Mouse (Mus musculus) stomach, embryonic 16.5 days (tissue): Measurements from ENCODE around the gene Twist1. TPM values are rescaled to one million over a fixed set of nuclear protein-coding genes. Genes with fewer than 3 reads are reported as not detected.

Experiments used
- ATAC-seq: fragments of 200-750 bp; cut with Nextera tagmentation; 2 replicates; pipeline ENCODE4 v1.8.0; 2017; ENCODE audit warnings: moderate number of reproducible peaks, moderate TSS enrichment; ENCODE audit not compliant: insufficient read depth, low FRiP score
- H3K27ac ChIP-seq: fragments of 300-500 bp; sonication (generic); 2 replicates; pipeline ENCODE4 v1.5.1; 2014; ENCODE audit warnings: low read length
- H3K27me3 ChIP-seq: fragments of 300-500 bp; sonication (generic); 2 replicates; pipeline ENCODE4 v1.6.1; 2014; ENCODE audit warnings: low read length, control low read depth, mixed read lengths; ENCODE audit not compliant: control insufficient read depth, insufficient read depth
- H3K36me3 ChIP-seq: fragments of 300-500 bp; sonication (generic); 2 replicates; pipeline ENCODE4 v1.6.1; 2014; ENCODE audit warnings: low read length; ENCODE audit not compliant: control insufficient read depth, insufficient read depth
- H3K4me1 ChIP-seq: fragments of 300-500 bp; sonication (generic); 2 replicates; pipeline ENCODE4 v1.6.1; 2014; ENCODE audit warnings: low read length, control low read depth, mixed read lengths; ENCODE audit not compliant: control insufficient read depth, insufficient read depth
- H3K4me2 ChIP-seq: fragments of 300-500 bp; sonication (generic); 2 replicates; pipeline ENCODE4 v1.6.1; 2014; ENCODE audit warnings: low read depth, low read length, mixed read lengths
- H3K4me3 ChIP-seq: fragments of 300-500 bp; sonication (generic); replicated peaks from 2 replicates; pipeline ENCODE4 v1.5.1; 2014; ENCODE audit warnings: mild to moderate bottlenecking, low read length
- H3K9ac ChIP-seq: fragments of 300-500 bp; sonication (generic); 2 replicates; pipeline ENCODE4 v1.6.1; 2014; ENCODE audit warnings: low read length
- H3K9me3 ChIP-seq: fragments of 300-500 bp; sonication (generic); replicated peaks from 2 replicates; pipeline ENCODE4 v1.6.1; 2016; ENCODE audit warnings: low read length, control low read depth; ENCODE audit not compliant: control insufficient read depth
- WGBS: fragments of 180-500 bp; shearing (Covaris S2); extraction: QIAGEN DNeasy Blood & Tissue Kit; methylation state at CpG from one replicate; pipeline ENCODE4 v1.1.7; 2014; 5-methylcytosine and 5-hydroxymethylcytosine counted together
- polyA plus RNA-seq: library from polyadenylated mRNA; unstranded; fragments of >200 nt; fragmentation: Nextera tagmentation; extraction: Ambion mirVana; gene quantifications from 2 replicates; pipeline ENCODE4 v1.2.1, GENCODE M21; 2015

The Twist1 gene
- polyA plus RNA-seq, 1 experiment from 2014 or later, result 1.5 TPM

- no peak for ATAC-seq
- 0 out of 2 replicates have a peak, but pooled peaks cover 2% of the 10 kb centered on the region for H3K4me1 ChIP-seq
- H3K27me3 ChIP-seq, result peaks cover 60% of the 10 kb centered on the region
- no peaks in the 10 kb centered on the region for H3K36me3 ChIP-seq
- H3K27ac ChIP-seq, result no peak overlapping the region
- no peak overlapping the region for H3K4me2 ChIP-seq
- no peaks in the 10 kb centered on the region for H3K9me3 ChIP-seq
- H3K4me3 ChIP-seq, result no peak overlapping the region
- WGBS, result 39% methylated on average over 2 of the region's 2 CpGs
- no peak overlapping the region for H3K9ac ChIP-seq
Measured at GRCm38 (mm10) chr12:33964427-33964826, 7.0 kb downstream of the Twist1 start.

- Histone ChIP-seq H3K4me3 (no peak overlapping the region), H3K27ac (no peak overlapping the region), H3K4me1 (0 out of 2 replicates have a peak, but pooled peaks cover 2% of the 10 kb centered on the region), H3K27me3 (peaks cover 62% of the 10 kb centered on the region), H3K9ac (no peak overlapping the region), H3K36me3 (no peaks in the 10 kb centered on the region), H3K4me2 (no peak overlapping the region), H3K9me3 (no peaks in the 10 kb centered on the region)
- 12% methylated on average over 5 of the region's 5 CpGs for WGBS
- ATAC-seq, result no peak
Measured at GRCm38 (mm10) chr12:33965661-33966360, 8.3 kb downstream of the Twist1 start.

- 4% methylated on average over 35 of the region's 35 CpGs for WGBS
- Histone ChIP-seq H3K27me3 (peaks cover 69% of the 10 kb centered on the region), H3K9ac (peak overlapping the region; percentile 29; the same call in 1 of the 2 replicates), H3K36me3 (no peaks in the 10 kb centered on the region), H3K4me1 (0 out of 2 replicates have a peak, but pooled peaks cover 2% of the 10 kb centered on the region), H3K4me3 (peak overlapping the region; percentile 28), H3K4me2 (peak overlapping the region; percentile 46), H3K9me3 (no peaks in the 10 kb centered on the region), H3K27ac (no peak overlapping the region)
- ATAC-seq, result no peak
Measured at GRCm38 (mm10) chr12:33966490-33967415, 9.3 kb downstream of the Twist1 start.

- peak; percentile 33; the same call in 1 of the 2 replicates for ATAC-seq
- 3% methylated on average over 21 of the region's 21 CpGs for WGBS
- peaks cover 63% of the 10 kb centered on the region for H3K27me3 ChIP-seq
- H3K9ac ChIP-seq, result no peak overlapping the region
- no peaks in the 10 kb centered on the region for H3K36me3 ChIP-seq
- no peaks in the 10 kb centered on the region for H3K9me3 ChIP-seq
- H3K4me3 ChIP-seq, result peak overlapping the region; percentile 28
- no peak overlapping the region for H3K27ac ChIP-seq
- H3K4me2 ChIP-seq, result peak overlapping the region; percentile 46
- H3K4me1 ChIP-seq, result 0 out of 2 replicates have a peak, but pooled peaks cover 2% of the 10 kb centered on the region
Measured at GRCm38 (mm10) chr12:33967514-33967913, 10.0 kb downstream of the Twist1 start.

GRCm38 (mm10) chr12:33968041-33968897 is 10.8 kb downstream of the Twist1 start:
- H3K9ac ChIP-seq, result no peak overlapping the region
- 0 out of 2 replicates have a peak, but pooled peaks cover 2% of the 10 kb centered on the region for H3K4me1 ChIP-seq
- ATAC-seq, result no peak
- H3K4me2 ChIP-seq, result peak overlapping the region; percentile 38; the same call in 1 of the 2 replicates
- H3K36me3 ChIP-seq, result no peaks in the 10 kb centered on the region
- 6% methylated on average over 37 of the region's 37 CpGs for WGBS
- no peaks in the 10 kb centered on the region for H3K9me3 ChIP-seq
- H3K27ac ChIP-seq, result no peak overlapping the region
- H3K27me3 ChIP-seq, result peaks cover 55% of the 10 kb centered on the region
- H3K4me3 ChIP-seq, result peak overlapping the region; percentile 10; the same call in 1 of the 2 replicates

- 0 out of 2 replicates have a peak, but pooled peaks cover 2% of the 10 kb centered on the region for H3K4me1 ChIP-seq
- 30% methylated on average over 4 of the region's 4 CpGs for WGBS
- H3K36me3 ChIP-seq, result no peaks in the 10 kb centered on the region
- no peak overlapping the region for H3K27ac ChIP-seq
- no peak for ATAC-seq
- no peak overlapping the region for H3K4me3 ChIP-seq
- no peak overlapping the region for H3K9ac ChIP-seq
- H3K27me3 ChIP-seq, result peaks cover 49% of the 10 kb centered on the region
- H3K4me2 ChIP-seq, result no peak overlapping the region
- no peaks in the 10 kb centered on the region for H3K9me3 ChIP-seq
Measured at GRCm38 (mm10) chr12:33968898-33969178, 11.4 kb downstream of the Twist1 start.

GRCm38 (mm10) chr12:33980159-33980558 is 22.7 kb downstream of the Twist1 start:
- no peak overlapping the region for H3K27ac ChIP-seq
- H3K4me2 ChIP-seq, result no peak overlapping the region
- H3K4me1 ChIP-seq, result no peaks in the 10 kb centered on the region
- H3K27me3 ChIP-seq, result no peaks in the 10 kb centered on the region
- no peak for ATAC-seq
- no peaks in the 10 kb centered on the region for H3K9me3 ChIP-seq
- H3K36me3 ChIP-seq, result no peaks in the 10 kb centered on the region
- H3K4me3 ChIP-seq, result no peak overlapping the region
- 85% methylated on average over 4 of the region's 4 CpGs for WGBS
- H3K9ac ChIP-seq, result no peak overlapping the region

- Histone ChIP-seq H3K4me1 (no peaks in the 10 kb centered on the region), H3K4me3 (no peak overlapping the region), H3K9me3 (no peaks in the 10 kb centered on the region), H3K36me3 (no peaks in the 10 kb centered on the region), H3K27me3 (no peaks in the 10 kb centered on the region), H3K9ac (no peak overlapping the region), H3K4me2 (no peak overlapping the region), H3K27ac (no peak overlapping the region)
- no peak for ATAC-seq
- 43% methylated on average over 7 of the region's 7 CpGs for WGBS
Measured at GRCm38 (mm10) chr12:33981433-33981832, 24.0 kb downstream of the Twist1 start.
